Mouse (Mus musculus): ENCODE results near the gene Apol7b.
"Not testable (repeated sequence)": the region's sequence is repeated elsewhere in the genome, so short reads cannot be mapped to it uniquely, and the experiment has no call there.

Apol7b gene

GRCm38 (mm10) chr15:77447392-77447791 lies at the start of gene Apol7b:
Gene Apol7b (minus strand): TSS chr15:77447492.
- CTCF ChIA-PET = not testable (repeated sequence)

- CTCF ChIA-PET = not testable (repeated sequence)
Measured at GRCm38 (mm10) chr15:77494694-77495093, 47.4 kb upstream of the Apol7b start.

- CTCF ChIA-PET = not testable (repeated sequence)
Measured at GRCm38 (mm10) chr15:77493181-77493580, 45.9 kb upstream of the Apol7b start.

GRCm38 (mm10) chr15:77482140-77482794 lies 35.0 kb upstream of the Apol7b start:
- CTCF ChIA-PET = no interaction called here

- CTCF ChIA-PET = not testable (repeated sequence)
Measured at GRCm38 (mm10) chr15:77476693-77477092, 29.4 kb upstream of the Apol7b start, which contains the start of gene Apol10a. Gene Apol10a (plus strand): TSS chr15:77477047.

GRCm38 (mm10) chr15:77474699-77475390 lies 27.6 kb upstream of the Apol7b start:
- CTCF ChIA-PET = not testable (repeated sequence)

- CTCF ChIA-PET = not testable (repeated sequence)
Measured at GRCm38 (mm10) chr15:77449927-77450326, 2.6 kb upstream of the Apol7b start.

GRCm38 (mm10) chr15:77445668-77446067 lies 1.6 kb downstream of the Apol7b start:
- CTCF ChIA-PET = not testable (repeated sequence)

GRCm38 (mm10) chr15:77444746-77445145 lies 2.5 kb downstream of the Apol7b start:
- CTCF ChIA-PET = not testable (repeated sequence)

GRCm38 (mm10) chr15:77428690-77429448 lies 18.4 kb downstream of the Apol7b start:
- CTCF ChIA-PET = not testable (repeated sequence)

GRCm38 (mm10) chr15:77422925-77423324 lies 24.4 kb downstream of the Apol7b start:
- CTCF ChIA-PET = not testable (repeated sequence)

- CTCF ChIA-PET = not testable (repeated sequence)
Measured at GRCm38 (mm10) chr15:77419657-77420056, 27.6 kb downstream of the Apol7b start.

GRCm38 (mm10) chr15:77416655-77417333 lies 30.5 kb downstream of the Apol7b start:
- CTCF ChIA-PET = not testable (repeated sequence)

GRCm38 (mm10) chr15:77415653-77416052 lies 31.6 kb downstream of the Apol7b start:
- CTCF ChIA-PET = not testable (repeated sequence)

GRCm38 (mm10) chr15:77412695-77413094 lies 34.6 kb downstream of the Apol7b start:
- CTCF ChIA-PET = not testable (repeated sequence)

GRCm38 (mm10) chr15:77411035-77411434 lies 36.3 kb downstream of the Apol7b start, which contains the start of gene Apol9a:
Gene Apol9a (minus strand): TSS chr15:77411135.
- CTCF ChIA-PET = not testable (repeated sequence)

GRCm38 (mm10) chr15:77406370-77406769 lies 40.9 kb downstream of the Apol7b start:
- CTCF ChIA-PET = not testable (repeated sequence)

GRCm38 (mm10) chr15:77399027-77399426 lies 48.3 kb downstream of the Apol7b start, which contains the start of gene Apol7a:
Gene Apol7a (minus strand): TSS chr15:77399110.
- CTCF ChIA-PET = not testable (repeated sequence)

GRCm38 (mm10) chr15:77397450-77398132 lies 49.7 kb downstream of the Apol7b start:
- CTCF ChIA-PET = not testable (repeated sequence)

- CTCF ChIA-PET = not testable (repeated sequence)
Measured at GRCm38 (mm10) chr15:77393832-77394231, 53.5 kb downstream of the Apol7b start.

- CTCF ChIA-PET = no interaction called here
Measured at GRCm38 (mm10) chr15:77387462-77387861, 59.8 kb downstream of the Apol7b start.

Data from spleen, embryonic (tissue).